29 mouse cellular contexts compared by ENCODE assay signal in the genomic region with DNA sequence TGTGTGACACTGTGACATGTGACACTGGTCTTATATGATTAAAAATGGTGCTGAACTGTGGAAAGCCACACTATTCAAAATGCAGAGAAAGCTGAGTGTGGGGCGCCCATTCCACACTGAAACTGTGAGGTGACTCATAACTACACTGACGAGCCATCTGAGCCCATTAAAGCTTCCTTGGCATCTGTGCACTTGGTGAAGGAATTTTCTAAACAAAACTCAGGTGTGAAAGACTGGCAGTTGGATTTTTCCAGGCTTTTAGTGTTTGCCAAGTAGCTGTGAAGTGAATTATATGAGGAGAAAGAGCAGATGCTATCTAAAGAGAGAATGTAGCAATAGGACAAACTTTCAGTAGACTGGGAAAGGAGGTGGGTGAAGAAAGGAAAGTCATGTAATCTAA. TPM values are rescaled to one million over a fixed set of nuclear protein-coding genes. Genes with fewer than 3 reads are reported as not detected.
DNase-seq lines count a peak whose midpoint lies in the region; ATAC-seq and TF ChIP-seq lines count a peak whose summit lies in the region.
"Had no signal": no experiment of that assay in that cellular context is flagged by ENCODE, and none has a peak within 500 bp of the region (broad histone marks: within the 10 kb centered on the region; RNA-seq: fewer than 3 reads in every experiment).

No protein-coding gene starts in this region.

- H3K4me2 ChIP-seq in limb, embryonic 14.5 days (replicated peaks; ENCODE audit: low read depth, low read length, severe bottlenecking): no peak overlapping the region
- H3K4me2 ChIP-seq: forebrain, embryonic 12.5 days; hindbrain, embryonic 15.5 days; liver, embryonic 15.5 days; lung, embryonic 14.5 days had no signal

- no peak for TF ChIP-seq CTCF in left cerebral cortex, adult 2 months (IDR thresholded peaks at IDR 0.05)

- no peak overlapping the region for H3K27ac ChIP-seq in left cerebral cortex, adult 2 months
- no peak overlapping the region for H3K27ac ChIP-seq in limb, embryonic 14.5 days (replicated peaks; ENCODE audit: low read depth, low read length)
- H3K27ac ChIP-seq: forebrain, embryonic 12.5 days; hindbrain, embryonic 10.5 days; hindbrain, embryonic 15.5 days; layer of hippocampus, adult 2 months; liver, embryonic 15.5 days had no signal

- intact Hi-C loops in left cerebral cortex, adult 2 months (cut with DNase I): no loop called here

- DNase-seq in frontal cortex, adult 2 months (ENCODE audit: extremely low spot score in 1 of 2, low spot score in 1 of 2): peak; percentile 30 to 59
- DNase-seq in frontal cortex, postnatal 25 days (ENCODE audit: low spot score in 2 of 2): no peak
- peak; percentile 13 to 42 for DNase-seq in left cerebral cortex, adult 9 months (ENCODE audit: low spot score in 2 of 2)
- no peak for DNase-seq in left cerebral cortex, adult 2 months (ENCODE audit: extremely low spot score in 1 of 2, low spot score in 2 of 2)
- peak; percentile 17 for DNase-seq in Muller cell, postnatal 12 days (ENCODE audit: inconsistent ontology term)
- DNase-seq in limb, embryonic 14.5 days (ENCODE audit: low spot score): peak; percentile 21
- no peak for DNase-seq in spleen, postnatal 10 days (ENCODE audit: low spot score in 2 of 2)
- DNase-seq: adrenal gland, adult 2 months; adrenal gland, postnatal 36 days; cerebellum, adult 2 months; cerebellum, postnatal 14 days; gastrocnemius, postnatal 14 days; heart, postnatal 14 days; kidney, adult 2 months; kidney, postnatal 36 days; lung, embryonic 14.5 days; lung, postnatal 14 days; midbrain, embryonic 14.5 days; retina, postnatal 1 day; thymus, adult 18-20 months; thymus, postnatal 25 days had no signal

- ATAC-seq in limb, embryonic 14.5 days (ENCODE audit: low FRiP score, low read depth): no peak
- ATAC-seq: inflammation-experienced regulatory T-cells, adult 6 months had no signal

- WGBS in limb, embryonic 14.5 days: 46% methylated on average over 2 of the region's 2 CpGs

- no peak overlapping the region for H3K9ac ChIP-seq in limb, embryonic 14.5 days (ENCODE audit: low read depth, low read length, severe bottlenecking)
- H3K9ac ChIP-seq: forebrain, embryonic 12.5 days; hindbrain, embryonic 15.5 days; liver, embryonic 15.5 days; lung, embryonic 14.5 days had no signal

- no peaks in the 10 kb centered on the region for H3K27me3 ChIP-seq in limb, embryonic 14.5 days (ENCODE audit: control insufficient read depth, insufficient read depth, low read length)
- H3K27me3 ChIP-seq: forebrain, embryonic 12.5 days; hindbrain, embryonic 15.5 days; liver, embryonic 15.5 days had no signal

- no peak overlapping the region for H3K4me3 ChIP-seq in left cerebral cortex, adult 2 months
- H3K4me3 ChIP-seq in limb, embryonic 14.5 days (replicated peaks; ENCODE audit: low read length): no peak overlapping the region
- H3K4me3 ChIP-seq: erythroblast, embryonic 14.5 days; forebrain, embryonic 12.5 days; hindbrain, embryonic 10.5 days; hindbrain, embryonic 15.5 days; layer of hippocampus, adult 2 months; liver, embryonic 15.5 days had no signal

- no peaks in the 10 kb centered on the region for H3K4me1 ChIP-seq in limb, embryonic 14.5 days (ENCODE audit: control insufficient read depth, insufficient read depth, low read length)
- H3K4me1 ChIP-seq: forebrain, embryonic 12.5 days; hindbrain, embryonic 10.5 days; hindbrain, embryonic 15.5 days; liver, embryonic 15.5 days had no signal

- TF ChIP-seq POLR2A in limb, embryonic 14.5 days (IDR thresholded peaks at IDR 0.05; ENCODE audit: borderline replicate concordance, extremely low read depth, insufficient read depth, insufficient read length): no peak

- no peaks in the 10 kb centered on the region for H3K36me3 ChIP-seq in limb, embryonic 14.5 days (ENCODE audit: control insufficient read depth, insufficient read depth, low read length)
- H3K36me3 ChIP-seq: forebrain, embryonic 12.5 days; hindbrain, embryonic 10.5 days; hindbrain, embryonic 15.5 days; liver, embryonic 15.5 days had no signal

- H3K9me3 ChIP-seq in limb, embryonic 14.5 days (ENCODE audit: control insufficient read depth, low read length): no peaks in the 10 kb centered on the region
- H3K9me3 ChIP-seq: forebrain, embryonic 12.5 days; hindbrain, embryonic 10.5 days; hindbrain, embryonic 15.5 days; liver, embryonic 15.5 days had no signal

RNA-seq across cellular contexts. Expression of a gene that starts 47.6 kb away (rescaled TPM):
- polyA plus RNA-seq in frontal cortex, adult 2 months (2012; rRNA removed): 56.7 and 67.5 TPM in 2 replicates
- 10 to 100 TPM; 44.8 to 54.3 TPM for total RNA-seq in left cerebral cortex, adult 2 months (2021)
- 114 and 148 TPM in 2 replicates for polyA plus RNA-seq in limb, embryonic 14.5 days (2012; rRNA removed)
- 81.4 and 84.3 TPM in 2 replicates for polyA plus RNA-seq in limb, embryonic 14.5 days (2014; fragmentation: Nextera tagmentation; extraction: Ambion mirVana)
- total RNA-seq: MEL had no signal

Comparison
In these comparisons a context has a peak if more than half of its experiments do, and no peak if none do; other contexts are left out.
1. DNase-seq: peak in frontal cortex, adult 2 months (2 of 2), left cerebral cortex, adult 9 months (2 of 2), Muller cell, postnatal 12 days (single experiment) and limb, embryonic 14.5 days (single experiment); none in frontal cortex, postnatal 25 days (0 of 2), left cerebral cortex, adult 2 months (0 of 2) and spleen, postnatal 10 days (0 of 2).